Mouse (Mus musculus): ENCODE measurements around the gene Pard3b. TPM values are rescaled to one million over a fixed set of nuclear protein-coding genes. Genes with fewer than 3 reads are reported as not detected.

Pard3b gene
- total and polyA plus RNA-seq, 2 experiments, result 0.50 to 3.0 TPM

DNA sequence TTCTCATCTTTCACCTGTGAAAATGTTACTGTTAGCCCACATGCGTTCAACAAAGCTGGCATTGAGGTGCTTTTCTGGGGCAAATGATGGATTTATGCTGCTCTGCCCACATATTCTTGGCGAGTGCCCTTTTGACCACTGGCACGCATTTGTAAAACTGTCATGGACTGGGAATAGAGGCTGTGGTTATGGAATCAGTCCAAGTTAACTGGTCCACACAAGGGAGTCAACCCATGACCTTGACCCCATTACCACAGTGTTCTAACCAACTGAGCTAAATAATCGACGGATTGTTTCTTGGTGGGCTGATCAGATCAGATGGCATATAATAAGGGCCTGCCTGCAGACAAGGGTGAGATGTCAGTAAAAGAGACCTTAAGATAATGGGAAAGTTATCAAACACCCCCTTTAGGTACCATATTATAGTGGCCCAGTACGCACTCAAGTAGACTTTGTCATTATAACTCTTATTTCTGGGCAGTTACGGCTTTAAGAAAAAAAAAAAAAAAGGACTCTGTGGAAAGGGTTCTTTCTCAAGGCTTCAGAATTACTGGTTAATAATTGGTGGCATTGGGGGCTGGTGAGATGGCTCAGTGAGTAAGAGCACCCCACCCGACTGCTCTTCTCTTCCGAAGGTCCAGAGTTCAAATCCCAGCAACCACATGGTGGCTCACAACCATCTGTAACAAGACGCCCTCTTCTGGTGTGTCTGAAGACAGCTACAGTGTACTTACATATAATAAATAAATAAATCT, 784.4 kb downstream of the Pard3b start:
- WGBS, result 39% methylated on average over 10 of the region's 10 CpGs
- TF ChIP-seq POLR2A (IDR thresholded peaks at IDR 0.05; ENCODE audit: extremely low read depth, insufficient read depth, low read length) (no peak), CTCF (IDR thresholded peaks at IDR 0.05; ENCODE audit: low read depth, low read length) (no peak)
- no peaks in the 10 kb centered on the region for H3K36me3 ChIP-seq (ENCODE audit: control insufficient read depth, insufficient read depth, low read length)
- no peaks in the 10 kb centered on the region for H3K27me3 ChIP-seq (ENCODE audit: control insufficient read depth, insufficient read depth, low read length)
- H3K9ac ChIP-seq (ENCODE audit: low read depth, low read length), result no peak overlapping the region
- peak; percentile 89 for DNase-seq (ENCODE audit: extremely low read depth, low read depth, low spot score)
- H3K79me2 ChIP-seq (ENCODE audit: control insufficient read depth, insufficient read depth, low read length), result no peaks in the 10 kb centered on the region
- peaks cover 6% of the 10 kb centered on the region; the same call in 1 of the 2 replicates for H3K4me1 ChIP-seq (ENCODE audit: control insufficient read depth, insufficient read depth, low read length)
- H3K4me3 ChIP-seq (ENCODE audit: insufficient read depth, low read depth, low read length), result no peak overlapping the region
- H3K27ac ChIP-seq (replicated peaks; ENCODE audit: insufficient read depth, low read depth, low read length), result no peak overlapping the region

DNA sequence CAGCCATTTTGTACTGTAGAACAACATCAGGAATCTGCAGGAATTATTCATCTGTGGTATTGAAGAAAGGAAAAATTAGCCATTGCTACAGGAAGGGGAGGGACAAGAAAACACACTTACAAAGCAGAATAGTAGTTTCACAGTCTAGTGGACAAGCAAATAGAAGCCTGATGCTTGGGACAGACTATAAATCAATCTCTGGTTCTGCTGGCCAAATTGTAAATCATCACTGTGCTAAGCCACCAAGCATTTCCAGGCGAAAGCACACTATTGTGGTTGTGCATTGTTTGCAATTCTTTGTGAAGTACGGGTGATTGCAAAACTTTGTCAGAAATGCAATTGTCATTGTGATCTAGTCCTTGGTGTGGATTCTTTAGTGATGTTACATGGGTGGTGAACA, 786.7 kb downstream of the Pard3b start:
- Histone ChIP-seq H3K4me1 (ENCODE audit: control insufficient read depth, insufficient read depth, low read length) (peaks cover 6% of the 10 kb centered on the region; the same call in 1 of the 2 replicates), H3K9ac (ENCODE audit: low read depth, low read length) (no peak overlapping the region), H3K79me2 (ENCODE audit: control insufficient read depth, insufficient read depth, low read length) (no peaks in the 10 kb centered on the region), H3K4me3 (ENCODE audit: insufficient read depth, low read depth, low read length) (no peak overlapping the region), H3K27ac (replicated peaks; ENCODE audit: insufficient read depth, low read depth, low read length) (no peak overlapping the region), H3K27me3 (ENCODE audit: control insufficient read depth, insufficient read depth, low read length) (no peaks in the 10 kb centered on the region), H3K36me3 (ENCODE audit: control insufficient read depth, insufficient read depth, low read length) (no peaks in the 10 kb centered on the region)
- no peak for DNase-seq (ENCODE audit: extremely low read depth, low read depth, low spot score)
- TF ChIP-seq POLR2A (IDR thresholded peaks at IDR 0.05; ENCODE audit: extremely low read depth, insufficient read depth, low read length) (no peak), CTCF (IDR thresholded peaks at IDR 0.05; ENCODE audit: low read depth, low read length) (no peak)
- 32% methylated on average over 2 of the region's 2 CpGs for WGBS

DNA sequence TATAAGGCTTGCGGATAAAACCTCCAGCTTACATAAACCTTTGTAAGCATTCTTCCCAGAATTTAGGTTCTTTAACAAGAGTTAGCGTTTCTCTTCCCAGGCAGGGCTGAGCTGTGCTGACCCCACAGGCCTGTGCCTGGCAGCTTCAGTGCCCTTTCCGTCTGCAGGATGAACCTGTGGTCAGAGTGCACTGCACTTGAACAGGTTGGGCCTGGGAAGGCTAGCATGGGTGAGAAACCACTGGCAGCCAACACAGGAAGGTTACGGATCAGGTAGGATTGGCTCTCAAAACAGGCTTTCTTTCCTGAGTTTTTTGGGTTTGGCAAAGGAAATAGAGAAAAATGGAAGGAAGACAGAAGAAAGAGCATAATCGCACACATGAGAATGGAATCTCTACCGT, 790.1 kb downstream of the Pard3b start:
- Histone ChIP-seq H3K36me3 (ENCODE audit: control insufficient read depth, insufficient read depth, low read length) (no peaks in the 10 kb centered on the region), H3K79me2 (ENCODE audit: control insufficient read depth, insufficient read depth, low read length) (no peaks in the 10 kb centered on the region), H3K4me3 (ENCODE audit: insufficient read depth, low read depth, low read length) (no peak overlapping the region), H3K27me3 (ENCODE audit: control insufficient read depth, insufficient read depth, low read length) (no peaks in the 10 kb centered on the region), H3K4me1 (ENCODE audit: control insufficient read depth, insufficient read depth, low read length) (peaks cover 6% of the 10 kb centered on the region; the same call in 1 of the 2 replicates), H3K9ac (ENCODE audit: low read depth, low read length) (no peak overlapping the region), H3K27ac (replicated peaks; ENCODE audit: insufficient read depth, low read depth, low read length) (no peak overlapping the region)
- TF ChIP-seq CTCF (IDR thresholded peaks at IDR 0.05; ENCODE audit: low read depth, low read length) (no peak), POLR2A (IDR thresholded peaks at IDR 0.05; ENCODE audit: extremely low read depth, insufficient read depth, low read length) (no peak)
- WGBS, result 80% methylated on average over 6 of the region's 6 CpGs
- peak; percentile 29 for DNase-seq (ENCODE audit: extremely low read depth, low read depth, low spot score)

DNA sequence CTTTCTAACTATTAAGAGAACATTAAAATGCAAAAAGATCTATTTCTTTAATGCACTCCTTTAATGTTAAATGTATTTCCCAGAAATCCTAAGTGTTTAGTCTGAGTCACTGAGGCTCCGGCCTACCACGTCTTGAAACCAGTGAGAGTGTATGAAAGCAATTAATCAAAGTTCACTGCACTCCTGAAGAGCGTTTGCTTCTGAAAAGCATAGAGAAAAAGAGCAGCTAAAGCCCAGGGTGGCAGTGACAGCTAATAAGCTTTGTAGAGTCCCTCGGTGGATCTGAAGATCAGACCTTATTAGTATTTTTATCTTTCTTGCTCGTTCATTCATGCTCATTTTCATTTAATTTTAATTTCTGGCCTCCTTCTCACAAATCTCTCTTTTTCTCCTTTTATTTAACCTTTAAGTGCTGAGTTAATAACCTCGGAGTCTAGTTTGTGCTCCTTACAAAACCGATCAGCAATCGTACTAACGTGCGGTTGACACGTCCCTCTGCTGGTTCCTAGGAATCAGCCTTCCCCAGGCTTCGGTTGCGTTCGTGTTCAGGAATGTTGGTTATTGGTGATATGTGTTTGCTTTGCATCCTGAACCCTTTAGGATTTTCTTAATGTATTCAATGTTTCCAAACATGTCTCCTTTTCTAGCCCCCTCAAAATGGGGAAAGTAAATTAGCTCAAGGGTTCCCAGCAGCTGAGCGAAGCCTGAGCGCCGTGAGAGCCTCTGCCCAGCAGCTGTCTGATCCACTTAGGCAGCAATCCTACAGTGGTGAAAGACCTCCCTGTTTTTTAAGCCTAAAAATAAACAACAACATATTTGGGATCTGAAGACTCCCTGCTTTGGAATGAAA, 790.9 kb downstream of the Pard3b start:
- no peak for DNase-seq (ENCODE audit: extremely low read depth, low read depth, low spot score)
- WGBS, result 94% methylated on average over 17 of the region's 17 CpGs
- H3K4me3 ChIP-seq (ENCODE audit: insufficient read depth, low read depth, low read length), result no peak overlapping the region

DNA sequence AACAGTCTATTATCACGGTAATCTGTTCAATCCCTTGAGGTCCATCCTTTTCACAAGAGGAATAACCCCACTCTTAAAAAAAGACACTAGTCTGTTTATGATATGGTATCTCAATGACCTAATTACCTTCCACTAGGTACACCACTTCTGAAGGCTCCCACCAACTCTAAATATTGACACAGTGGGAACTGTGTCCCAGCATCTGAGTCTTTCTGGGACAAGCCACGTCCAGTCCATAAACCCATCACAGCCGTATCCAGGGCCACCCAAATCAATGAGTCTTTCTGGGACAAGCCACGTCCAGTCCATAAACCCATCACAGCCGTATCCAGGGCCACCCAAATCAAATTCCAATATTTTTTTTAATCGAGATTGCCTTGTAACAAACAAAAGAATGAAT, 792.4 kb downstream of the Pard3b start:
- Histone ChIP-seq H3K4me3 (ENCODE audit: insufficient read depth, low read depth, low read length) (no peak overlapping the region), H3K36me3 (ENCODE audit: control insufficient read depth, insufficient read depth, low read length) (no peaks in the 10 kb centered on the region), H3K4me1 (ENCODE audit: control insufficient read depth, insufficient read depth, low read length) (no peaks in the 10 kb centered on the region), H3K79me2 (ENCODE audit: control insufficient read depth, insufficient read depth, low read length) (no peaks in the 10 kb centered on the region), H3K27me3 (ENCODE audit: control insufficient read depth, insufficient read depth, low read length) (no peaks in the 10 kb centered on the region), H3K27ac (replicated peaks; ENCODE audit: insufficient read depth, low read depth, low read length) (no peak overlapping the region), H3K9ac (ENCODE audit: low read depth, low read length) (no peak overlapping the region)
- no peak for TF ChIP-seq POLR2A (IDR thresholded peaks at IDR 0.05; ENCODE audit: extremely low read depth, insufficient read depth, low read length)
- TF ChIP-seq CTCF (IDR thresholded peaks at IDR 0.05; ENCODE audit: low read depth, low read length), result no peak
- DNase-seq (ENCODE audit: extremely low read depth, low read depth, low spot score), result no peak
- WGBS, result 42% methylated on average over 6 of the region's 6 CpGs

More for the DNA sequence above, 790.9 kb downstream of the Pard3b start:
- no peak overlapping the region for H3K27ac ChIP-seq (replicated peaks; ENCODE audit: insufficient read depth, low read depth, low read length)
- no peaks in the 10 kb centered on the region for H3K36me3 ChIP-seq (ENCODE audit: control insufficient read depth, insufficient read depth, low read length)
- H3K79me2 ChIP-seq (ENCODE audit: control insufficient read depth, insufficient read depth, low read length), result no peaks in the 10 kb centered on the region
- no peak overlapping the region for H3K9ac ChIP-seq (ENCODE audit: low read depth, low read length)
- H3K4me1 ChIP-seq (ENCODE audit: control insufficient read depth, insufficient read depth, low read length), result peaks cover 6% of the 10 kb centered on the region; the same call in 1 of the 2 replicates
- no peaks in the 10 kb centered on the region for H3K27me3 ChIP-seq (ENCODE audit: control insufficient read depth, insufficient read depth, low read length)
- TF ChIP-seq CTCF (IDR thresholded peaks at IDR 0.05; ENCODE audit: low read depth, low read length) (no peak), POLR2A (IDR thresholded peaks at IDR 0.05; ENCODE audit: extremely low read depth, insufficient read depth, low read length) (no peak)

Measured in liver, adult 2 months (tissue).